Mouse (Mus musculus): ENCODE measurements around the gene Nlrp6. TPM values are rescaled to one million over a fixed set of nuclear protein-coding genes. Genes with fewer than 3 reads are reported as not detected.

Nlrp6 gene
- polyA plus RNA-seq, 1 experiment from 2014 or later = 0.18 TPM

- Histone ChIP-seq H3K36me3 (no peaks in the 10 kb centered on the region), H3K27me3 (0 out of 2 replicates have a peak, but pooled peaks cover 4% of the 10 kb centered on the region), H3K9ac (no peak overlapping the region), H3K4me2 (no peak overlapping the region), H3K4me3 (no peak overlapping the region), H3K9me3 (no peaks in the 10 kb centered on the region), H3K27ac (replicated peaks) (no peak overlapping the region), H3K4me1 (replicated peaks) (peaks cover 30% of the 10 kb centered on the region)
- 90% methylated on average over 4 of the region's 4 CpGs for WGBS
- no peak for ATAC-seq (ENCODE audit: low read depth)
Measured at GRCm38 (mm10) chr7:140943356-140943755, 22.7 kb downstream of the Nlrp6 start.

- Histone ChIP-seq H3K9me3 (no peaks in the 10 kb centered on the region), H3K4me1 (replicated peaks) (peaks cover 28% of the 10 kb centered on the region), H3K36me3 (no peaks in the 10 kb centered on the region), H3K27me3 (0 out of 2 replicates have a peak, but pooled peaks cover 4% of the 10 kb centered on the region), H3K4me3 (no peak overlapping the region), H3K4me2 (no peak overlapping the region), H3K9ac (no peak overlapping the region), H3K27ac (replicated peaks) (no peak overlapping the region)
- no peak for ATAC-seq (ENCODE audit: low read depth)
- WGBS = 89% methylated on average over 7 of the region's 7 CpGs
Measured at GRCm38 (mm10) chr7:140944236-140944635, 23.5 kb downstream of the Nlrp6 start.

- WGBS = 94% methylated on average over 5 of the region's 5 CpGs
- Histone ChIP-seq H3K4me1 (replicated peaks) (peaks cover 20% of the 10 kb centered on the region), H3K9ac (no peak overlapping the region), H3K4me2 (no peak overlapping the region), H3K4me3 (no peak overlapping the region), H3K9me3 (no peaks in the 10 kb centered on the region), H3K27me3 (0 out of 2 replicates have a peak, but pooled peaks cover 4% of the 10 kb centered on the region), H3K27ac (replicated peaks) (no peak overlapping the region), H3K36me3 (no peaks in the 10 kb centered on the region)
- ATAC-seq (ENCODE audit: low read depth) = no peak
Measured at GRCm38 (mm10) chr7:140945247-140945646, 24.5 kb downstream of the Nlrp6 start.

GRCm38 (mm10) chr7:140946311-140946710 is 25.6 kb downstream of the Nlrp6 start:
- Histone ChIP-seq H3K9me3 (no peaks in the 10 kb centered on the region), H3K9ac (no peak overlapping the region), H3K4me3 (no peak overlapping the region), H3K4me2 (no peak overlapping the region), H3K4me1 (replicated peaks) (peaks cover 26% of the 10 kb centered on the region), H3K36me3 (no peaks in the 10 kb centered on the region), H3K27me3 (0 out of 2 replicates have a peak, but pooled peaks cover 4% of the 10 kb centered on the region), H3K27ac (replicated peaks) (no peak overlapping the region)
- no peak for ATAC-seq (ENCODE audit: low read depth)
- 94% methylated on average over 10 of the region's 10 CpGs for WGBS

GRCm38 (mm10) chr7:140946980-140947379 is 26.3 kb downstream of the Nlrp6 start:
- Histone ChIP-seq H3K9me3 (no peaks in the 10 kb centered on the region), H3K27me3 (0 out of 2 replicates have a peak, but pooled peaks cover 4% of the 10 kb centered on the region), H3K4me3 (no peak overlapping the region), H3K27ac (replicated peaks) (no peak overlapping the region), H3K36me3 (no peaks in the 10 kb centered on the region), H3K9ac (no peak overlapping the region), H3K4me2 (no peak overlapping the region), H3K4me1 (replicated peaks) (peaks cover 24% of the 10 kb centered on the region)
- WGBS = 72% methylated on average over 7 of the region's 7 CpGs
- ATAC-seq (ENCODE audit: low read depth) = no peak

GRCm38 (mm10) chr7:140948161-140948560 is 27.5 kb downstream of the Nlrp6 start:
- WGBS = 94% methylated on average over 8 of the region's 8 CpGs
- H3K36me3 ChIP-seq = no peaks in the 10 kb centered on the region
- H3K9me3 ChIP-seq = no peaks in the 10 kb centered on the region
- no peak overlapping the region for H3K9ac ChIP-seq
- no peak overlapping the region for H3K4me3 ChIP-seq
- no peak overlapping the region for H3K4me2 ChIP-seq
- ATAC-seq (ENCODE audit: low read depth) = no peak
- H3K27ac ChIP-seq (replicated peaks) = no peak overlapping the region
- peaks cover 18% of the 10 kb centered on the region for H3K4me1 ChIP-seq (replicated peaks)
- no peaks in the 10 kb centered on the region for H3K27me3 ChIP-seq

- Histone ChIP-seq H3K4me3 (no peak overlapping the region), H3K27me3 (no peaks in the 10 kb centered on the region), H3K9me3 (no peaks in the 10 kb centered on the region), H3K9ac (no peak overlapping the region), H3K4me2 (no peak overlapping the region), H3K4me1 (replicated peaks) (peaks cover 25% of the 10 kb centered on the region), H3K27ac (replicated peaks) (no peak overlapping the region), H3K36me3 (no peaks in the 10 kb centered on the region)
- WGBS = 90% methylated on average over 6 of the region's 6 CpGs
- ATAC-seq (ENCODE audit: low read depth) = no peak
Measured at GRCm38 (mm10) chr7:140949255-140949654, 28.6 kb downstream of the Nlrp6 start.

GRCm38 (mm10) chr7:140949824-140950530 is 29.3 kb downstream of the Nlrp6 start, which contains the start of gene Ifitm5:
Gene Ifitm5, minus strand, starts transcription at chr7:140950291.
- H3K9ac ChIP-seq = no peak within 1 kb of the TSS
- H3K4me3 ChIP-seq = no peak within 1 kb of the TSS
- H3K9me3 ChIP-seq = no peaks in the 10 kb centered on the region
- H3K4me1 ChIP-seq (replicated peaks) = peaks cover 31% of the 10 kb centered on the region
- no peak for ATAC-seq (ENCODE audit: low read depth)
- no peaks in the 10 kb centered on the region for H3K27me3 ChIP-seq
- WGBS = 45% methylated on average over 16 of the region's 16 CpGs
- no peaks in the 10 kb centered on the region for H3K36me3 ChIP-seq
- H3K4me2 ChIP-seq = no peak within 1 kb of the TSS
- no peak within 1 kb of the TSS for H3K27ac ChIP-seq (replicated peaks)

GRCm38 (mm10) chr7:140951051-140951450 is 30.3 kb downstream of the Nlrp6 start:
- Histone ChIP-seq H3K4me3 (no peak overlapping the region), H3K27me3 (no peaks in the 10 kb centered on the region)

GRCm38 (mm10) chr7:140951765-140952164 is 31.1 kb downstream of the Nlrp6 start:
- 71% methylated on average over 6 of the region's 6 CpGs for WGBS
- H3K4me2 ChIP-seq = no peak overlapping the region

More at GRCm38 (mm10) chr7:140951051-140951450, 30.3 kb downstream of the Nlrp6 start:
- H3K4me2 ChIP-seq = no peak overlapping the region
- no peak overlapping the region for H3K27ac ChIP-seq (replicated peaks)
- 38% methylated on average over 8 of the region's 8 CpGs for WGBS
- ATAC-seq (ENCODE audit: low read depth) = no peak
- H3K36me3 ChIP-seq = no peaks in the 10 kb centered on the region
- H3K4me1 ChIP-seq (replicated peaks) = peaks cover 31% of the 10 kb centered on the region
- no peak overlapping the region for H3K9ac ChIP-seq
- no peaks in the 10 kb centered on the region for H3K9me3 ChIP-seq

GRCm38 (mm10) chr7:140952441-140952840 is 31.7 kb downstream of the Nlrp6 start:
- Histone ChIP-seq H3K4me2 (no peak overlapping the region), H3K4me3 (no peak overlapping the region), H3K9ac (no peak overlapping the region), H3K36me3 (no peaks in the 10 kb centered on the region), H3K27ac (replicated peaks) (no peak overlapping the region), H3K9me3 (no peaks in the 10 kb centered on the region), H3K4me1 (replicated peaks) (peaks cover 31% of the 10 kb centered on the region), H3K27me3 (no peaks in the 10 kb centered on the region)
- 87% methylated on average over 7 of the region's 7 CpGs for whole genome bisulfite sequencing
- ATAC-seq (ENCODE audit: low read depth) = no peak

More at GRCm38 (mm10) chr7:140951765-140952164, 31.1 kb downstream of the Nlrp6 start:
- Histone ChIP-seq H3K27me3 (no peaks in the 10 kb centered on the region), H3K9ac (no peak overlapping the region), H3K36me3 (no peaks in the 10 kb centered on the region), H3K4me1 (replicated peaks) (peaks cover 31% of the 10 kb centered on the region), H3K27ac (replicated peaks) (no peak overlapping the region), H3K9me3 (no peaks in the 10 kb centered on the region), H3K4me3 (no peak overlapping the region)
- no peak for ATAC-seq (ENCODE audit: low read depth)

- Histone ChIP-seq H3K4me1 (replicated peaks) (peaks cover 31% of the 10 kb centered on the region), H3K9me3 (no peaks in the 10 kb centered on the region), H3K4me3 (no peak overlapping the region), H3K27me3 (no peaks in the 10 kb centered on the region), H3K36me3 (no peaks in the 10 kb centered on the region), H3K27ac (replicated peaks) (no peak overlapping the region), H3K9ac (no peak overlapping the region), H3K4me2 (no peak overlapping the region)
- WGBS = 84% methylated on average over 11 of the region's 11 CpGs
- ATAC-seq (ENCODE audit: low read depth) = no peak
Measured at GRCm38 (mm10) chr7:140953133-140953532, 32.4 kb downstream of the Nlrp6 start.

All from neural tube, embryonic 13.5 days (tissue).